Comparison of ENCODE assay signal across 19 mouse cellular contexts in genomic region chr12:46608290-46608910, GRCm38 (mm10).
A peak's percentile ranks its signal among the peaks of the same experiment; 100 is the strongest.
DNase-seq lines count a peak whose midpoint lies in the region; ATAC-seq and TF ChIP-seq lines count a peak whose summit lies in the region.
"Had no signal": no experiment of that assay in that cellular context is flagged by ENCODE, and none has a peak within 500 bp of the region (broad histone marks: within the 10 kb centered on the region; RNA-seq: fewer than 3 reads in every experiment).

No protein-coding gene starts in this region.

- intact Hi-C loops in left cerebral cortex, postnatal 25 days (cut with DNase I): no loop called here

- DNase-seq in lung, embryonic 14.5 days: peak; percentile 10
- DNase-seq in lung, postnatal 14 days: no peak
- peak; percentile 21 for DNase-seq in forebrain, postnatal 0 days
- DNase-seq in retina, postnatal 1 day: peak; percentile 21
- DNase-seq in thymus, postnatal 36 days: no peak
- DNase-seq in left cerebral cortex, postnatal 25 days (ENCODE audit: low spot score in 2 of 2): no peak
- DNase-seq: cerebellum, adult 18-20 months; gastrocnemius, postnatal 36 days; heart, postnatal 4 days; kidney, adult 8-10 months; liver; spleen, adult 18-20 months; thymus, postnatal 25 days had no signal

- no peak overlapping the region for H3K4me3 ChIP-seq in lung, embryonic 14.5 days (ENCODE audit: low read depth, low read length)
- H3K4me3 ChIP-seq in forebrain, postnatal 0 days (ENCODE audit: low read depth, low read length): no peak overlapping the region
- H3K4me3 ChIP-seq in midbrain, embryonic 13.5 days (replicated peaks): no peak overlapping the region
- H3K4me3 ChIP-seq: embryonic facial prominence, embryonic 12.5 days; heart, embryonic 12.5 days; layer of hippocampus, adult 2 months; lung, embryonic 15.5 days had no signal

- 75% methylated on average over 10 of the region's 10 CpGs for WGBS in lung, embryonic 14.5 days
- 54% methylated on average over 10 of the region's 10 CpGs for WGBS in forebrain, postnatal 0 days
- 42% methylated on average over 10 of the region's 10 CpGs for WGBS in midbrain, embryonic 13.5 days

- H3K36me3 ChIP-seq in lung, embryonic 14.5 days (ENCODE audit: insufficient read depth): no peaks in the 10 kb centered on the region
- no peaks in the 10 kb centered on the region for H3K36me3 ChIP-seq in forebrain, postnatal 0 days (ENCODE audit: insufficient read depth)
- no peaks in the 10 kb centered on the region for H3K36me3 ChIP-seq in midbrain, embryonic 13.5 days
- H3K36me3 ChIP-seq: embryonic facial prominence, embryonic 12.5 days; heart, embryonic 12.5 days; lung, embryonic 15.5 days had no signal

- H3K4me1 ChIP-seq in lung, embryonic 14.5 days (ENCODE audit: insufficient read depth): no peaks in the 10 kb centered on the region
- no peaks in the 10 kb centered on the region for H3K4me1 ChIP-seq in forebrain, postnatal 0 days (ENCODE audit: insufficient read depth)
- peaks cover 20% of the 10 kb centered on the region for H3K4me1 ChIP-seq in midbrain, embryonic 13.5 days (replicated peaks)
- H3K4me1 ChIP-seq: embryonic facial prominence, embryonic 12.5 days; lung, embryonic 15.5 days had no signal

- H3K4me2 ChIP-seq in lung, embryonic 14.5 days: no peak overlapping the region
- no peak overlapping the region for H3K4me2 ChIP-seq in forebrain, postnatal 0 days (ENCODE audit: low read depth)
- H3K4me2 ChIP-seq in midbrain, embryonic 13.5 days (replicated peaks): no peak overlapping the region
- H3K4me2 ChIP-seq: embryonic facial prominence, embryonic 12.5 days; heart, embryonic 12.5 days; lung, embryonic 15.5 days had no signal

- H3K27me3 ChIP-seq in lung, embryonic 14.5 days (ENCODE audit: insufficient read depth, low read length): no peaks in the 10 kb centered on the region
- no peaks in the 10 kb centered on the region; the same call in 1 of the 2 replicates for H3K27me3 ChIP-seq in forebrain, postnatal 0 days (ENCODE audit: insufficient read depth, low read length)
- no peaks in the 10 kb centered on the region for H3K27me3 ChIP-seq in midbrain, embryonic 13.5 days
- H3K27me3 ChIP-seq: embryonic facial prominence, embryonic 12.5 days; heart, embryonic 12.5 days; lung, embryonic 15.5 days had no signal

- no peak for TF ChIP-seq CTCF in lung, embryonic 14.5 days (IDR thresholded peaks at IDR 0.05; ENCODE audit: low read depth)
- TF ChIP-seq CTCF in forebrain, postnatal 0 days (IDR thresholded peaks at IDR 0.05; ENCODE audit: low read depth): no peak

- H3K27ac ChIP-seq in lung, embryonic 14.5 days (ENCODE audit: low read depth): no peak overlapping the region
- H3K27ac ChIP-seq in forebrain, postnatal 0 days (ENCODE audit: low read depth, low read length): no peak overlapping the region
- peak overlapping the region; percentile 9; the same call in 1 of the 2 replicates for H3K27ac ChIP-seq in midbrain, embryonic 13.5 days
- H3K27ac ChIP-seq: embryonic facial prominence, embryonic 12.5 days; layer of hippocampus, adult 2 months; lung, embryonic 15.5 days had no signal

- no peak overlapping the region for H3K9ac ChIP-seq in lung, embryonic 14.5 days
- H3K9ac ChIP-seq in forebrain, postnatal 0 days: no peak overlapping the region
- no peak overlapping the region for H3K9ac ChIP-seq in midbrain, embryonic 13.5 days (replicated peaks)
- H3K9ac ChIP-seq: embryonic facial prominence, embryonic 12.5 days; heart, embryonic 12.5 days; lung, embryonic 15.5 days had no signal

- ATAC-seq in lung, embryonic 14.5 days (ENCODE audit: insufficient read depth): no peak
- no peak for ATAC-seq in forebrain, postnatal 0 days
- peak; percentile 87 for ATAC-seq in midbrain, embryonic 13.5 days
- ATAC-seq: activated CD4-positive, CD25-positive, alpha-beta regulatory T cell, adult 4 months had no signal

- H3K9me3 ChIP-seq in lung, embryonic 14.5 days (ENCODE audit: low read depth, low read length): no peaks in the 10 kb centered on the region
- H3K9me3 ChIP-seq in forebrain, postnatal 0 days (ENCODE audit: low read length): no peaks in the 10 kb centered on the region
- H3K9me3 ChIP-seq in midbrain, embryonic 13.5 days: no peaks in the 10 kb centered on the region
- H3K9me3 ChIP-seq: embryonic facial prominence, embryonic 12.5 days; heart, embryonic 12.5 days; lung, embryonic 15.5 days had no signal

Comparison
In these comparisons a context has a peak if more than half of its experiments do, and no peak if none do; other contexts are left out.
1. DNase-seq: peak in lung, embryonic 14.5 days (single experiment), forebrain, postnatal 0 days (single experiment) and retina, postnatal 1 day (single experiment); none in lung, postnatal 14 days (single experiment), thymus, postnatal 36 days (0 of 2) and left cerebral cortex, postnatal 25 days (0 of 2).